Mouse (Mus musculus) layer of hippocampus, adult 8-10 months (tissue): ENCODE data around the gene Itgb3. TPM values are rescaled to one million over a fixed set of nuclear protein-coding genes. Genes with fewer than 3 reads are reported as not detected.
A peak's percentile ranks its signal among the peaks of the same experiment; 100 is the strongest.

ENCODE experiments used
- DNase-seq, 2 experiments: peaks; one replicate each; pipeline ENCODE4 v3.0.0; 2022; ENCODE audit warnings: low spot score in 2 of 2
- total RNA-seq, 4 experiments: library from RNA; stranded (reverse); gene quantifications; 2 replicates each; pipeline ENCODE4 v1.2.4; 2022

Gene Itgb3
- total RNA-seq, 4 experiments from 2014 or later, result 1.4 to 4.7 (median 3.1) TPM

GRCm38 (mm10) chr11:104619084-104620022 lies 11.6 kb downstream of the Itgb3 start:
- no peak for DNase-seq

- DNase-seq, result no peak
These were observed 14.5 kb downstream of the Itgb3 start for GRCm38 (mm10) chr11:104622040-104622962.

- DNase-seq, result no peak
These were observed 17.1 kb downstream of the Itgb3 start for GRCm38 (mm10) chr11:104624791-104625391.

- no peak for DNase-seq
These were observed 17.9 kb downstream of the Itgb3 start for GRCm38 (mm10) chr11:104625453-104626402.

- no peak for DNase-seq
These were observed 18.8 kb downstream of the Itgb3 start for GRCm38 (mm10) chr11:104626635-104627034.

GRCm38 (mm10) chr11:104627616-104628301 lies 20.0 kb downstream of the Itgb3 start:
- no peak for DNase-seq

GRCm38 (mm10) chr11:104628566-104628965 lies 20.8 kb downstream of the Itgb3 start:
- DNase-seq, result no peak

- no peak for DNase-seq
These were observed 22.5 kb downstream of the Itgb3 start for GRCm38 (mm10) chr11:104630185-104630835.

- DNase-seq, result no peak
These were observed 23.5 kb downstream of the Itgb3 start for GRCm38 (mm10) chr11:104631306-104631705.

GRCm38 (mm10) chr11:104637010-104637409 lies 29.2 kb downstream of the Itgb3 start:
- DNase-seq, result no peak

GRCm38 (mm10) chr11:104638006-104638405 lies 30.2 kb downstream of the Itgb3 start:
- DNase-seq, result no peak

- DNase-seq, result no peak
These were observed 31.1 kb downstream of the Itgb3 start for GRCm38 (mm10) chr11:104638906-104639305.

GRCm38 (mm10) chr11:104639634-104640033 lies 31.8 kb downstream of the Itgb3 start:
- no peak for DNase-seq

- no peak for DNase-seq
These were observed 33.1 kb downstream of the Itgb3 start for GRCm38 (mm10) chr11:104640894-104641293.

- no peak for DNase-seq
These were observed 35.4 kb downstream of the Itgb3 start for GRCm38 (mm10) chr11:104643236-104643635.

GRCm38 (mm10) chr11:104645402-104645801 lies 37.6 kb downstream of the Itgb3 start:
- DNase-seq, result no peak

GRCm38 (mm10) chr11:104646173-104646572 lies 38.4 kb downstream of the Itgb3 start:
- no peak for DNase-seq

GRCm38 (mm10) chr11:104646611-104647010 lies 38.8 kb downstream of the Itgb3 start:
- DNase-seq, result no peak

- DNase-seq, result peak in 1 of 2 experiments; percentile 7
These were observed 39.5 kb downstream of the Itgb3 start for GRCm38 (mm10) chr11:104647188-104647867.
